Mouse (Mus musculus) left cerebral cortex, adult 2 months (tissue): Measurements from ENCODE around the gene Sfmbt2. TPM values are rescaled to one million over a fixed set of nuclear protein-coding genes. Genes with fewer than 3 reads are reported as not detected.

ENCODE experiments used
- DNase-seq, 2 experiments: peaks; one replicate each; pipeline ENCODE4 v3.0.0; 2021 to 2022; ENCODE audit warnings: low spot score in 2 of 2, mixed read lengths in 1 of 2; ENCODE audit errors: extremely low spot score in 1 of 2
- H3K27ac ChIP-seq: fragments of 200-600 bp; 2 replicates; pipeline ENCODE4 v1.8.1; 2022
- H3K4me3 ChIP-seq: fragments of 200-600 bp; 2 replicates; pipeline ENCODE4 v1.8.1; 2022
- CTCF ChIP-seq: fragments of 200-600 bp; IDR thresholded peaks from 2 replicates; pipeline ENCODE4 v1.8.1; 2022; ENCODE audit warnings: antibody characterized with exemption, mild to moderate bottlenecking, moderate library complexity
- intact Hi-C: fragments of 180-260 bp; cut with DNase I; formaldehyde crosslinking; loops from one replicate; pipeline ENCODE4 v1.15.1; 2025
- microRNA-seq, 2 experiments: library from miRNA; unstranded; fragments of <30 nt; microRNA quantifications; one replicate each; pipeline ENCODE4 v1.2.0; 2021
- total RNA-seq, 2 experiments: library from RNA; stranded (reverse); gene quantifications; 2 replicates each; pipeline ENCODE4 v1.2.3; 2021

The Sfmbt2 gene
- total RNA-seq, 2 experiments from 2014 or later, result 3.4 to 3.7 TPM

DNA sequence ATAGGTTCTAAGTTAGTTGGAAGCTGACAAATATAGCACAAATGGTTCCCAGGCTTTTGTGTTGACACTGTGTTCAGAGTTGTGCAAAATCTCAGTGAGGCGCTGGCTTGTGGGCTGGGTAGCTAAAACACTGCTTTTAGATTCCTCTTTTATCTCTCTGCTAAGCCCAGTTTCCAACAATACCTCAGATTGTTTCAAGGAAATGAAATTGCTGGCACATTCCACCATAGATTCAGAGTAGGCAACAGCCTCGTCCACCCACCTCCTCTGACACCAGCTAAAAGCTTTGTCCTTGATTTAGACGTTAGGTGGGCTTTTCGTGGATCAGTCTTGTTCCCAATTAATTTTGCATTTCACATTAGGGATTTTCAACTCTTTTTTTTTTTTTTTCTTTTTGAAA is 212.4 kb downstream of the Sfmbt2 start:
- TF ChIP-seq CTCF, result no peak
- intact Hi-C loops, result no loop called here
- no peak for DNase-seq
- Histone ChIP-seq H3K27ac (no peak overlapping the region), H3K4me3 (no peak overlapping the region)

DNA sequence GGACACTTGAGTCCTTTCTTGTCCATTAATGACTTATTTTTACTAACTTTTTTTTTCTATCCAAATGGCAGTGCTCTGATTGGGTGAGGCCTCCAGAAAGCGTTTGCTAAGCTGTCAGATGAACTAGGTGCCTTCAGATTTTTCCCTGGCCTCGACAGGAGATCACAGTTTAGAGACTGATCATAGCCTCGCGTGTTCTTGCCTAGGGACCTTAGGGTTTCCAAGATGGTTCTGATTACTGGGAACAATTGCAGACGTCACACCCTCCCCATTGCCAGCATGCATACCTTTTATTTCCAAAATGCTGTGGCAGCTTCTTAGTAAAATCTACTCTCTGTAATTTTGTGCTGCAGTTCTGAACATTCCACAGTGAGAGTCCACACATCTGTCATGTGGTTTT is 212.8 kb downstream of the Sfmbt2 start:
- intact Hi-C loops, result no loop called here
- DNase-seq, result no peak
- H3K4me3 ChIP-seq, result no peak overlapping the region
- no peak overlapping the region for H3K27ac ChIP-seq
- TF ChIP-seq CTCF, result no peak

DNA sequence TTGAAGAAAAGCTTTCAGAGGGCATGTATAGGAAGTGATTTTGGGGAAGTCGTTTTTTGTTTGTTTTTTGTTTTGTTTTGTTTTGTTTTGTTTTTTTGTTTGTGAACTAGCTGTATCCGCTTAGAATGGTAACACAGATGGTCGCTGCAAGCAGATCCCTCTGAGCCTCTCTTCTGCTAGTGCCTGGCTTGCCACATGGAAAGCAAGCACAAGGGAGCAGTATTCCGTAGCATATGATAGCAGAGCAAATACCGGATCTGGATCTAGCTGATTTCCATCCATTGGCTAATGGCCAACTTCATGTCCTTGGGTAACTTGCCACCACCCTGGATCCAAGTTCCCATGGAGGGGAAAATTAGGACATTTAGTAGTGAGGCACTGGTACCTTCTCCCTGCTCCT is 221.0 kb downstream of the Sfmbt2 start:
- DNase-seq, result no peak
- intact Hi-C loops, result no loop called here
- Histone ChIP-seq H3K4me3 (no peak overlapping the region), H3K27ac (no peak overlapping the region)
- TF ChIP-seq CTCF, result no peak

DNA sequence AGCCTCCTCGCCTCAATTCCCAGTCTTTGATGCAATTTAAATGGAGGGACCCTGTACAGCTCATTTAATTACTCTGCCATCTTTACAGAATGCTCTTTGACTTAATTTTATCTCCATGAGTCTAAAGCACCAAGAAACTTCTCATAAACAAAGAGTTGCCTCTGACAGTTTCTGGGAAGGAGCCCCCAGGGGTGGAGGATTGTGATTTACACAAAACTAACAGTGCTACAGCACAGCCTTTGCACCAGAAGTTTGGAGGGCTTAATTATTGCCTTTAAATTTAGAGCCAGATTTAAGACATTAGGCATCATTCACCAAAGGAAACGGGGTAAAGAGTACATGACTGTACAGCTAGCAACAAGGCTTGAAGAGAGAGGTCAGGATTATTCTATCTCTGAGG is 245.2 kb downstream of the Sfmbt2 start:
- H3K4me3 ChIP-seq, result no peak overlapping the region
- TF ChIP-seq CTCF, result no peak
- intact Hi-C loops, result no loop called here
- no peak overlapping the region for H3K27ac ChIP-seq
- no peak for DNase-seq

Small RNA genes lying within 50 kb of the gene (microRNA-seq; reads per million reads assigned to microRNA genes)
- gene Gm22051 (0 reads per million in 2 experiments), gene Gm22072 (0.24 reads per million in 2 experiments), gene Gm22091 (0 reads per million in 2 experiments), gene Gm22166 (0 reads per million in 2 experiments), gene Gm22239 (0 reads per million in 2 experiments), gene Gm22626 (0 reads per million in 2 experiments), gene Gm22635 (0 reads per million in 2 experiments), gene Gm22677 (0 reads per million in 2 experiments), gene Gm22678 (0 reads per million in 2 experiments), gene Gm22775 (0 reads per million in 2 experiments), gene Gm22925 (0 reads per million in 2 experiments), gene Gm23108 (0 reads per million in 2 experiments), gene Gm23288 (0 reads per million in 2 experiments), gene Gm23542 (0 reads per million in 2 experiments), gene Gm23569 (0 reads per million in 2 experiments), gene Gm23571 (0 reads per million in 2 experiments), gene Gm23578 (0 reads per million in 2 experiments), gene Gm23651 (0 reads per million in 2 experiments), gene Gm23988 (0 reads per million in 2 experiments), gene Gm24028 (0 reads per million in 2 experiments), gene Gm24167 (0 reads per million in 2 experiments), gene Gm24315 (0 reads per million in 2 experiments), gene Gm24342 (0 reads per million in 2 experiments), gene Gm24488 (0 reads per million in 2 experiments), gene Gm24640 (0 reads per million in 2 experiments), gene Gm24673 (0 reads per million in 2 experiments), gene Gm24761 (0 reads per million in 2 experiments), gene Gm24806 (0 reads per million in 2 experiments), gene Gm25022 (0 reads per million in 2 experiments), gene Gm25158 (0 reads per million in 2 experiments), gene Gm25263 (0 reads per million in 2 experiments), gene Gm25285 (0 reads per million in 2 experiments), gene Gm25316 (0 reads per million in 2 experiments), gene Gm25451 (0 reads per million in 2 experiments), gene Gm25673 (0 reads per million in 2 experiments), gene Gm25680 (0 reads per million in 2 experiments), gene Gm25701 (0 reads per million in 2 experiments), gene Gm25753 (0 reads per million in 2 experiments), gene Gm25943 (0 reads per million in 2 experiments), gene Gm26060 (0 reads per million in 2 experiments), gene Gm26073 (0 reads per million in 2 experiments), gene Gm26092 (0 reads per million in 2 experiments), gene Gm26156 (0 reads per million in 2 experiments), gene Gm26229 (0 reads per million in 2 experiments), gene Gm26398 (0.24 reads per million in 2 experiments), gene Gm26426 (0 reads per million in 2 experiments), gene Gm26431 (0 reads per million in 2 experiments), gene Gm26491 (0 reads per million in 2 experiments), gene Mir297a-2 (0 reads per million in 2 experiments), gene Mir297a-3 (0 reads per million in 2 experiments), gene Mir297a-4 (0 reads per million in 2 experiments), gene Mir297b (0 reads per million in 2 experiments), gene Mir297c (0 reads per million in 2 experiments), gene Mir466 (0 reads per million in 2 experiments), gene Mir466b-1 (0 reads per million in 2 experiments), gene Mir466b-2 (0 reads per million in 2 experiments), gene Mir466b-3 (0 to 0.72 reads per million in 2 experiments), gene Mir466b-4 (0 reads per million in 2 experiments), gene Mir466b-5 (0 reads per million in 2 experiments), gene Mir466b-6 (0 reads per million in 2 experiments), gene Mir466b-7 (0 reads per million in 2 experiments), gene Mir466b-8 (0 reads per million in 2 experiments), gene Mir466c-1 (0 reads per million in 2 experiments), gene Mir466c-2 (0 reads per million in 2 experiments), gene Mir466d (0 reads per million in 2 experiments), gene Mir466e (0 reads per million in 2 experiments), gene Mir466f-1 (0 reads per million in 2 experiments), gene Mir466f-2 (0 reads per million in 2 experiments), gene Mir466f-3 (0 reads per million in 2 experiments), gene Mir466g (0 reads per million in 2 experiments), gene Mir466h (0 reads per million in 2 experiments), gene Mir466l (0 reads per million in 2 experiments), gene Mir466m (0 reads per million in 2 experiments), gene Mir466n (0 reads per million in 2 experiments), gene Mir466o (0 reads per million in 2 experiments), gene Mir466p (0 reads per million in 2 experiments), gene Mir467a-1 (0 reads per million in 2 experiments), gene Mir467a-10 (0 reads per million in 2 experiments), gene Mir467a-2 (0 reads per million in 2 experiments), gene Mir467a-3 (0 reads per million in 2 experiments), gene Mir467a-4 (0 reads per million in 2 experiments), gene Mir467a-5 (0 reads per million in 2 experiments), gene Mir467a-6 (0 reads per million in 2 experiments), gene Mir467a-7 (0 reads per million in 2 experiments), gene Mir467a-8 (0 reads per million in 2 experiments), gene Mir467a-9 (0 reads per million in 2 experiments), gene Mir467b (0 reads per million in 2 experiments), gene Mir467c (32.7 to 43.3 reads per million in 2 experiments), gene Mir467d (731 to 860 reads per million in 2 experiments), gene Mir467e (160 to 219 reads per million in 2 experiments), gene Mir669a-1 (0 reads per million in 2 experiments), gene Mir669a-10 (0 reads per million in 2 experiments), gene Mir669a-11 (0 reads per million in 2 experiments), gene Mir669a-12 (0 reads per million in 2 experiments), gene Mir669a-2 (0 reads per million in 2 experiments), gene Mir669a-3 (0 reads per million in 2 experiments), gene Mir669a-4 (0 reads per million in 2 experiments), gene Mir669a-5 (0 reads per million in 2 experiments), gene Mir669a-6 (0 reads per million in 2 experiments), gene Mir669a-7 (0 reads per million in 2 experiments), gene Mir669a-8 (0 reads per million in 2 experiments), gene Mir669a-9 (0 reads per million in 2 experiments), gene Mir669b (0 reads per million in 2 experiments), gene Mir669c (377 to 421 reads per million in 2 experiments), gene Mir669d (0 reads per million in 2 experiments), gene Mir669d-2 (0 reads per million in 2 experiments), gene Mir669e (1.7 to 5.3 reads per million in 2 experiments), gene Mir669f (0.24 to 1.2 reads per million in 2 experiments), gene Mir669g (0 reads per million in 2 experiments), gene Mir669h (4.6 to 21.7 reads per million in 2 experiments), gene Mir669i (0 reads per million in 2 experiments), gene Mir669j (0 reads per million in 2 experiments), gene Mir669k (0 reads per million in 2 experiments), gene Mir669l (15.5 to 19.0 reads per million in 2 experiments), gene Mir669m-1 (0 reads per million in 2 experiments), gene Mir669m-2 (0 reads per million in 2 experiments), gene Mir669o (81.3 to 102 reads per million in 2 experiments), gene Mir669p-1 (0 reads per million in 2 experiments), gene Mir669p-2 (0 reads per million in 2 experiments)

Other genes starting within 250 kb of the Sfmbt2 start
- gene Itih2, start 239.1 kb upstream of the Sfmbt2 start, total RNA-seq, result 1 to 10 TPM; 1.6 to 3.4 TPM
- 10 to 100 TPM; 11.6 to 13.0 TPM for gene Itih5, start 216.9 kb upstream of the Sfmbt2 start, total RNA-seq